Mouse (Mus musculus) intestine, postnatal 0 days (tissue): Measurements from ENCODE around the gene 6030468B19Rik. TPM values are rescaled to one million over a fixed set of nuclear protein-coding genes. Genes with fewer than 3 reads are reported as not detected.

ENCODE experiments used
- ATAC-seq: fragments of 200-750 bp; cut with Nextera tagmentation; 2 replicates; pipeline ENCODE4 v1.8.0; 2017; ENCODE audit warnings: mild to moderate bottlenecking, moderate TSS enrichment, moderate library complexity
- H3K27ac ChIP-seq: fragments of 300-500 bp; sonication (generic); 2 replicates; pipeline ENCODE4 v1.5.1; 2014; ENCODE audit warnings: mild to moderate bottlenecking, low read depth, low read length, moderate library complexity
- H3K27me3 ChIP-seq: fragments of 300-500 bp; sonication (generic); replicated peaks from 2 replicates; pipeline ENCODE4 v1.6.1; 2014; ENCODE audit warnings: low read length, mixed read lengths; ENCODE audit not compliant: control insufficient read depth, insufficient read depth
- H3K36me3 ChIP-seq: fragments of 300-500 bp; sonication (generic); 2 replicates; pipeline ENCODE4 v1.6.1; 2014; ENCODE audit warnings: mild to moderate bottlenecking, moderate library complexity; ENCODE audit not compliant: control insufficient read depth, insufficient read depth
- H3K4me1 ChIP-seq: fragments of 300-500 bp; sonication (generic); replicated peaks from 2 replicates; pipeline ENCODE4 v1.6.1; 2014; ENCODE audit warnings: antibody characterized with exemption, low read length, mixed read lengths; ENCODE audit not compliant: control insufficient read depth, insufficient read depth
- H3K4me2 ChIP-seq: fragments of 300-500 bp; sonication (generic); replicated peaks from 2 replicates; pipeline ENCODE4 v1.6.1; 2014; ENCODE audit warnings: low read depth, mild to moderate bottlenecking, moderate library complexity
- H3K4me3 ChIP-seq: fragments of 300-500 bp; sonication (generic); 2 replicates; pipeline ENCODE4 v1.5.1; 2014; ENCODE audit warnings: low read depth, low read length
- H3K9ac ChIP-seq: fragments of 300-500 bp; sonication (generic); 2 replicates; pipeline ENCODE4 v1.6.1; 2014; ENCODE audit warnings: mild to moderate bottlenecking, low read depth, low read length
- H3K9me3 ChIP-seq: fragments of 300-500 bp; sonication (generic); 2 replicates; pipeline ENCODE4 v1.6.1; 2016; ENCODE audit warnings: mixed run types; ENCODE audit not compliant: control insufficient read depth
- CTCF ChIP-seq: sonication (generic); IDR thresholded peaks from 2 replicates; pipeline ENCODE4 v1.5.1; 2016; ENCODE audit warnings: low read depth, mild to moderate bottlenecking, control low read depth, antibody characterized with exemption, moderate library complexity
- WGBS: fragments of 180-500 bp; shearing (Covaris S2); extraction: QIAGEN DNeasy Blood & Tissue Kit; methylation state at CpG from one replicate; pipeline ENCODE4 v1.1.7; 2014; 5-methylcytosine and 5-hydroxymethylcytosine counted together
- polyA plus RNA-seq: library from polyadenylated mRNA; unstranded; fragments of >200 nt; fragmentation: Nextera tagmentation; extraction: Ambion mirVana; gene quantifications from 2 replicates; pipeline ENCODE4 v1.2.1, GENCODE M21; 2015

Gene 6030468B19Rik
- polyA plus RNA-seq, 1 experiment from 2014 or later, result not detected

DNA sequence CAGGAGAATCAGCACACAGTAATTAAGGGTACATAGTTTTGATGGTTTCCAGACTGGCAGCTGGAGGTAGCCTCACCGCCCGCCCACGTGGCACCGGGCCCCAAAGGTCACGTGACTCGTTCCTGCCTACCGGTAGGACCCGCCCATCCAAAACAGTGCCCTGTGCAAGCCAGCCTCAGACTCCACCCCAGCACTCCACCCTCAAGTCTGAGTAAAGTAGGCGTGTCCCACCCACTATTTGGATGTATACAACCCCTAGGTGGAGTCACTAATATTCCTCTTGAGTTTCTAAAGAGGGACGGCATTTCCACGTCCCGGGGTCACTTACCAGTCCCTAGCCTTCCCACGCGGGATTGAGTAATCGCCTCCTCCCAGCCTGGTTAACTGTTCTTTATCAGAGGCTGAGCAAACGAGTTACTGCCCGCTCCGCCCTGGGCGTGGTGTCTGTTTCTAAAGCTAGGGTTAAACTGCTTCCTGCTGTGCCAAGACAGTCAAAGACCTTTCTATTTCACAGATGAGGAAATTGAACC, 16.8 kb upstream of the 6030468B19Rik start:
- Histone ChIP-seq H3K27me3 (no peaks in the 10 kb centered on the region), H3K36me3 (peaks cover 19% of the 10 kb centered on the region; the same call in 1 of the 2 replicates), H3K9ac (peak overlapping the region; percentile 71), H3K9me3 (no peaks in the 10 kb centered on the region), H3K4me3 (peak overlapping the region; percentile 55), H3K4me2 (peak overlapping the region; percentile 95), H3K4me1 (peaks cover 17% of the 10 kb centered on the region; the same call in 1 of the 2 replicates), H3K27ac (peak overlapping the region; percentile 94)
- WGBS, result 1% methylated on average over 19 of the region's 19 CpGs
- TF ChIP-seq CTCF, result no peak; the same call in 1 of the 2 replicates
- ATAC-seq, result peak; percentile 84

- Histone ChIP-seq H3K4me1 (peaks cover 17% of the 10 kb centered on the region; the same call in 1 of the 2 replicates), H3K4me3 (peak overlapping the region; percentile 55; the same call in 1 of the 2 replicates), H3K36me3 (peaks cover 14% of the 10 kb centered on the region; the same call in 1 of the 2 replicates), H3K4me2 (peak overlapping the region; percentile 95), H3K9me3 (no peaks in the 10 kb centered on the region), H3K27me3 (no peaks in the 10 kb centered on the region), H3K9ac (no peak overlapping the region), H3K27ac (peak overlapping the region; percentile 94)
- WGBS, result 23% methylated on average over 18 of the region's 18 CpGs
- TF ChIP-seq CTCF, result no peak
- ATAC-seq, result no peak
Measured at GRCm38 (mm10) chr11:117781199-117781821, 16.1 kb upstream of the 6030468B19Rik start.

DNA sequence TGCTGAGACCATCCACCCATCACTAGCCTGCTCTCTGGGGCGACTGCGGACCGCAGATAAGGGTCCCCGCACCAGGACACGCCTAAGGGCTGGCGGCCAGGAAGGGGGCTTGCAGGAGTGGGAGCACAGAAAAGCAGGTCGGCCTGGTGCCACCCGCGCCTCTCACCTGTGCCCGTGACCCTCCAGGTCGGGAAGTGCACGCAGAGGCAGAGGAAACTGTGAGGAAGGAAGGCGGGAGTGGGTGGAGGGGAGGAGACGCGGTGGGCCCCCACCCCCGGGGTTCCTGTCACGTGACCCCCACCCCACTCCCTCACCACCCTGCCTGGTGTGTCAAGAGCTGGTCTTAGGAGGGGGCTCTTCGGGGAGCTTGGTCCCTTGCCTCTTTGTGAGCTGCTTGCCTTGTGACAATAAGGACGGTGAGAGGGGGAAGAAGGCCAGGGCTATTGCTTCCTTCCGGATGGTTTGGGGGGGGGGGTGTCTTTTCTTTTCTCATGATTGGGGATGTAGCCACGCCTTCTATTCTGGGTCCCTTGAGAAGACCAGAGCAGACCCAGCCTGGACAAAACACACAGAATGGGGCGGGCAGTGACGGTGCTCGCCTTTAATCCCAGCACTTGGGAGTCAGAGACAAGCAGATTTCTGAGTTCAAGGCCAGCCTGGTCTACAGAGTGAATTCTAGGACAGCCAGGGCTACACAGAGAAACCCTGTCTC, 15.3 kb upstream of the 6030468B19Rik start, which contains the start of the genes Tmc8 and Tmc6:
Gene Tmc8 (plus strand): TSS at position 84 of the 712 bp plus-strand sequence.
Gene Tmc6 (minus strand): TSS at position 206 of the 712 bp plus-strand sequence.
- H3K27ac ChIP-seq, result peak within 1 kb of the TSS; percentile 94
- peaks cover 17% of the 10 kb centered on the region; the same call in 1 of the 2 replicates for H3K4me1 ChIP-seq
- H3K27me3 ChIP-seq, result no peaks in the 10 kb centered on the region
- peaks cover 12% of the 10 kb centered on the region; the same call in 1 of the 2 replicates for H3K36me3 ChIP-seq
- peak within 1 kb of the TSS; percentile 55 for H3K4me3 ChIP-seq
- WGBS, result 57% methylated on average over 23 of the region's 24 CpGs
- no peaks in the 10 kb centered on the region for H3K9me3 ChIP-seq
- ATAC-seq, result no peak
- peak within 1 kb of the TSS; percentile 95 for H3K4me2 ChIP-seq
- H3K9ac ChIP-seq, result no peak within 1 kb of the TSS
- TF ChIP-seq CTCF, result no peak

GRCm38 (mm10) chr11:117782705-117783034, 14.8 kb upstream of the 6030468B19Rik start:
- Histone ChIP-seq H3K4me1 (peaks cover 17% of the 10 kb centered on the region; the same call in 1 of the 2 replicates), H3K36me3 (peaks cover 6% of the 10 kb centered on the region; the same call in 1 of the 2 replicates), H3K4me3 (0 out of 2 replicates have a peak overlapping the region, but pooled peaks have one; percentile 17), H3K9ac (no peak overlapping the region), H3K27me3 (no peaks in the 10 kb centered on the region), H3K4me2 (peak overlapping the region; percentile 95), H3K9me3 (no peaks in the 10 kb centered on the region), H3K27ac (no peak overlapping the region; the same call in 1 of the 2 replicates)
- no peak for TF ChIP-seq CTCF
- no peak for ATAC-seq
- 67% methylated on average over 9 of the region's 9 CpGs for WGBS

GRCm38 (mm10) chr11:117783089-117783488, 14.4 kb upstream of the 6030468B19Rik start:
- no peak overlapping the region for H3K9ac ChIP-seq
- peaks cover 2% of the 10 kb centered on the region; the same call in 1 of the 2 replicates for H3K36me3 ChIP-seq
- no peak for ATAC-seq
- peak; percentile 65 for TF ChIP-seq CTCF
- H3K4me3 ChIP-seq, result 0 out of 2 replicates have a peak overlapping the region, but pooled peaks have one; percentile 17
- 19% methylated on average over 31 of the region's 31 CpGs for WGBS
- H3K27me3 ChIP-seq, result no peaks in the 10 kb centered on the region
- H3K4me1 ChIP-seq, result peaks cover 17% of the 10 kb centered on the region; the same call in 1 of the 2 replicates
- H3K9me3 ChIP-seq, result no peaks in the 10 kb centered on the region
- H3K4me2 ChIP-seq, result peak overlapping the region; percentile 95
- no peak overlapping the region; the same call in 1 of the 2 replicates for H3K27ac ChIP-seq
